Mouse (Mus musculus) thymus, postnatal 10 days (tissue): ENCODE measurements around the gene Cd69.

Source experiments
- DNase-seq, 2 experiments: peaks; one replicate each; pipeline ENCODE4 v3.0.0; 2021; ENCODE audit warnings: low spot score in 2 of 2

Gene Cd69

GRCm38 (mm10) chr6:129275220-129275619 lies at the start of gene Cd69:
TSS of gene Cd69 (minus strand) at chr6:129275436.
- DNase-seq: peak; percentile 64 to 75

- no peak for DNase-seq
Observed at GRCm38 (mm10) chr6:129319331-129319730, 44.1 kb upstream of the Cd69 start.

- DNase-seq: peak in 1 of 2 experiments; percentile 36
Observed at GRCm38 (mm10) chr6:129318395-129318794, 43.2 kb upstream of the Cd69 start.

DNA sequence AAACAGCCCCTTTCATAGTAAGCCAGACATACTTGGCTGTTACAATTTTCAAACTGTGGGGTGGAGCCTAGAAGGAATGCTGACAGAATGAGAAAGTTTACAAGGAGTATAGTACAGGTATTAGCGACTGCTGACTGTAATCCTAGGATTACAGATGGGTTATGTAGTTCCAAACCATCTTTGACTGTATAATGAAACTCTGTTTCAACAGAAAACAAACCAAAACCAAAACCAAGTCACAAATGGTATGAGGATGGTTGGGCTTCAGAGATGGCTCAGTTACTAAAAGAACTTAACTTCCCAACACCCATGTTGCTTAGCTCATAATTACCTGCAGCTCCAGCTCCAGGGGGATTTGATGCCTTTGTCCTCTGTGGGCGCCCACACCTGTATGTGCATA lies 41.2 kb upstream of the Cd69 start:
- no peak for DNase-seq

- DNase-seq: no peak
Observed at GRCm38 (mm10) chr6:129315698-129316097, 40.5 kb upstream of the Cd69 start.

GRCm38 (mm10) chr6:129314655-129315168 lies 39.5 kb upstream of the Cd69 start:
- DNase-seq: no peak

DNA sequence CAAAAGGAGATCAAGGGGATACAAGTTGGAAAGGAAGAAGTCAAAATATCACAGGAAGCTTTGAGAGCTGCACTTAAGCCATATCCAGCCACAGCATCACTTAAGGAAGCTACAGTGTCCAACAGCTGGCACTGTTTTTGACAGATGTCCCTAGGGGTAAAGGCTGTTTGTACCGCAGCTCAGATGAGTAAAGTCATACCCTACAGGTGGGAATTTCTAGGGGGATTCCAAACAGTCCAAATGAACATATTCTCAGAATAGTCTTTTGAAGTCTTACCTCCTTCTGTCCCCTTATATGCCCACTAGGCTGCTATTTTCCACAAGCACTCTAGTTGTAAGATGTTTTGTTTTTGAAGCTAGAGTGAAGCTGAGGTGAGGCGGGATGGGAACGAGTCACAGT lies 37.3 kb upstream of the Cd69 start:
- DNase-seq: no peak

DNA sequence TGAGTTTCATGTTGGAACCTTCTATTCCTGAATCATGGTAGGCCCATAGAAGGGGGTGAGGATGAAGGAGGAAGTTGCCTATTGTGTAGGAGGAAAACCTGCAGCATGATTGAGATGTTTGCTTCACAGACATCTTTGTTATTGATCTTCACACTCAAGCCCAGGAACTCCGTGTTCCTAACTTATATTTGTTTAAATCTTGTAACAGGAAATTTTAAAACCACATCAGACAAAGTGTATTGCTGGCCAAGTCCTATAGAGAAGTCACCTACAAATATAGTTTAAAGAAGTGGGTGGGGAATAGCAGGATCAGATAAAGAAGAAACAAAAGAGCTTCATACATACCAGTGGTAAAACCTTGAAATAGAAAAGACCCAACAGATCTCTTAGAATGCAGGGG lies 28.9 kb upstream of the Cd69 start:
- no peak for DNase-seq

GRCm38 (mm10) chr6:129288708-129289107 lies 13.5 kb upstream of the Cd69 start:
- no peak for DNase-seq

DNA sequence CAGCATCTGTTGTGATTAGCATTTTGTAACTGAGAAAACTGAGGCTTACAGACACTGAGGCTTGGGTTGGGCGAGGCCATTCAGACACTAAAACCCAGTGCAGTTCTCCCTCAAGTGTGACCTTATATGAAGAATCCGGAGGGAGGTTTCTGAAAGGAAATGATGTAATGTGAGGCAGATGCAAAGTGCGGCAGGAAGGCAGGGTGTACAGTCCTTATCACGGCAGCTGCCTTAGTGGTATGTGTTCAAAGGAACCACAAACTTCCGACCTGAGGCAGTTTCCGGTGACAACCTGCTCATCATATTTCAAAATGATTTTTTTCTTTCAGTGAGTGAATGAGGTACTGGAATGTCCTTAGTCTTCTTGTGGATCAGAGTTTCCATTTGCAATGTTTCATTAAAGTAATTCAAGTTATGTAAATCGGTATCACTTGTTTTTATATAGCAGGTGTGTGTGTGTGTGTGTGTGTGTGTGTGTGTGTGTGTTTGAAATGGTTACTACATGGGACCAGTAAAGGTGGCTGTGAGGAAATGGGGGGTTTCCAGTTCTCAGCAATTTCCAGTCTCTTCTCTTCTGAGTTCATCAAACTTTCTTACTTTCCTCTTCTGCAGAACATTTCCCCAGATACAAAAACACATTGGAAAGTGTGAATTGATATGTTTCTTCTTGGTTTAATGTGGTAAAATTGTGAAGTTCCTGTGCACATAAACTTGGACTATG lies 9.3 kb upstream of the Cd69 start:
- peak; percentile 77 to 80 for DNase-seq

DNA sequence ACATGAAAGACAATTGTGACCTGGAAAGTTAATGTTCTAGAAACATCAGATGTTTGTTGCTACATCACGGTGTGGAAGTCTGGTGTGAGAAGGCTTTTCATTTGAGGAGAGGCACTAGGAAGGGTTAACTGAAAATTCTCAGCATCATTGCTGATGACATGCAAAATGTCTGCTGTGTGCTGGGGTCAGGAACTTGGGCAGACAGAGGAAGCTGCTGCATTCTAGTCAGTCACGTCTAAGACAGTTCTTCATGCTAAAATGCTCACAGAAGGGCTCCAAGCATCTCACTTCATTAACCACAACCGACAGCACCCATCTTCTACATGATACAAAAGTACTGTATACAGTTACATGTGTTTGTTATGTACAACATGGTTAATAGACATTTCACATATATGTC lies 8.0 kb upstream of the Cd69 start:
- DNase-seq: no peak

DNA sequence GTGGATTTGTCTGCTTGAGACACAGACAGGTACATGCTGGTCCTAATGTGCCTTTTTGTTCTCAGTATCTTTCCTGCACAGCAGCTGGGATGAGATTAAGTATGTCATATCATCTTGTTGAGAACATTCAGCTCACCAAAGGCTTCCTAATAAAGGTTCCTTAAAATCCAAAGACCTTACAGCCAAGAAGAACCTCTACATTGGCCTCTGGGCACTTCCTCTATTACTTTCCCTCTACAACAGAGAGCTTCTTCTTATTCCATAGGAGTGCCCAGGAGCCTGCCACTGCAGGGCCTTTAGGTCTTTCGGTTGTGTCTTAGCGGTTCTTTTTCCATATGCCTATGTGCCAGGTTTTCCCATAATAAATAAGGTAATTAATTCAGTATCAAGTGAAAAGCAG lies 1.2 kb upstream of the Cd69 start:
- DNase-seq: no peak

- DNase-seq: peak in 1 of 2 experiments; percentile 15
Observed at GRCm38 (mm10) chr6:129275624-129276203, 478 bp upstream of the Cd69 start.

- no peak for DNase-seq
Observed at GRCm38 (mm10) chr6:129274476-129274875, 760 bp downstream of the Cd69 start.

DNA sequence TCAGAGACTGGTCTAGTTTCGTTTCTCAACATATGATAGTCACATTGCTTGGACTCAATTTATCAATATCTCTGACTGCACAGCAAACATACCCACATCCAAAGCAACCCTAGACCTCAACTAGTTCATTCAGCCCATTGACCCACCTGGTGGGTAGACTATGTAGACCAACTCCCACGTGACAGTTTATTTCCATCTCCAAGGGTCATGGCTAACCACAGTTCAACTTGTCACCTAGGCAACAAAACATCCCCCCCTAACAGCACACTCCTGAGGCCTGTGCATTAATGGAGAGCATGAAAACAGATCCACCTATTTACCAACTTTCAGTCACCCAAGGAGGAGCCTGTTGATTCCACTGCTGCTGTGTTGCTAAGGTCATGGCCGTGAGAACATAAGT lies 1.6 kb downstream of the Cd69 start:
- DNase-seq: no peak

GRCm38 (mm10) chr6:129266438-129267022 lies 8.7 kb downstream of the Cd69 start:
- DNase-seq: no peak

DNA sequence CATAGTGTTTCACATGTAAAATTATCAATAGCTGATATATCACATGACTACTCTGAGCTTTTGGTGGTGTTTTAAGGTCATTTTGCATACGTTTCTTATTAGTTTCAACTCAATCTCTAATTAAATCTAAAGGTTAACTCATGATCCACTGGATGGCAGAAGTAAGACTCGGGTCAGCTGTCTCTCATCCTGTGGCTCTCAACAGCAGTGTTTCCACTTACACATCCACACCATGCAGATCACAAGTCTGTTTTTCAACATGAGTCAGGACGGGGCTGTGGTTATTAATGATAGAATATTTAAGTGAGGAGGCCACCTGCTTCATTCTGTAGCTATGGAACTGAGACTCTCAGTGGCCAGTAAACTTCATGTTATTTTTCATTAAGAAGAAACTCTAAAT lies 9.4 kb downstream of the Cd69 start:
- no peak for DNase-seq

GRCm38 (mm10) chr6:129260940-129261339 lies 14.3 kb downstream of the Cd69 start:
- no peak for DNase-seq

DNA sequence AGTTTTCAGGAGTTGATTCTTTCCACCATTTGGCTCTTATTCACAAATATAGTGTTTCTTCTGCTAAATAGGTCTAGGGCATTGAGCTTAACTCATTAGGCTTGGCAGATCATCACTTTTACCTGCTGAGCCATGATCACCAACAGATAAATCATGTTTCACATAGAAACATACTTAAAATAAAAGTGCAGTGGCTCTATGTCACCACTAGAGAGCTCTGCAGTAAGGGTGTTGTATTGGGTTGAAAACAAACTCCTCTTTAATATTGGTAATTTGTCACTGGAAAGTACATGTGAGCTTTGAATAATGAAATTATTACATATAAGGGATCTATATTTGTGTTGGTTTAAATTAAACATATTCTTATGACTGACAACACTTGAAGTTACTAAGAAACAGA lies 15.2 kb downstream of the Cd69 start:
- DNase-seq: no peak

- peak in 1 of 2 experiments; percentile 50 for DNase-seq
Observed at GRCm38 (mm10) chr6:129256018-129256417, 19.2 kb downstream of the Cd69 start.

DNA sequence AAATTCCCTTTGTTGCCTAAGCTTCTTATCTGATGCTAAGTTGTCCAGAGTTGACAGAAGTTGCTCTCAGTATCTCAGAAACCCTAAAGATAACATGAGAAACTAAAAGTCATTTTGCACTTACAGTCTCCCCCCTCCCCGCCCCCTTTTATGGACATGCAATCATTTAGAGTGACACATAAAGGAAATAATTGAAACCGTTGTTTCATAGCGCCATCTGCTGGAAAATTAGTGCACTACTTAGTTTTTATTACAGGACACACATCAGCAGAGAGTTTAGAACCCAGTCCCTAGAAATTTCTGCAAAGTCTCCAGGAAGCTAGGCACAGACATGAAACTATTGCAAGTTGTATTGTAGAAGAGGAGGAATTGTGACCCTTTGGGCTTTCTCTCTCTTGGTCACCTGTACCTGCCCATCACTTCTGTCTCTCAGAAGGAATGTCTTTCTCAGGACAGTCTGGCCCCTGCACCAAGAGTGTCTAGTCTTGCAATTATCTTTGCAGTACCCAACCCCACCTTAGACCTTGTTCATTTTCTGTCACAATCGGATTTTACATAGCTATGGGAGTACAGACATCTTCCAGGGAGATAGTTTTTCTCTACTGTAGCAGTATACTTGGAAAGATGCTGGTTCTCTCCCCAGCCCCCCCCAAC lies 20.2 kb downstream of the Cd69 start:
- DNase-seq: peak in 1 of 2 experiments; percentile 56

- DNase-seq: no peak
Observed at GRCm38 (mm10) chr6:129254314-129254713, 20.9 kb downstream of the Cd69 start.
